Mouse (Mus musculus) neural tube, embryonic 11.5 days (tissue): ENCODE measurements around the gene Spata19. TPM values are rescaled to one million over a fixed set of nuclear protein-coding genes. Genes with fewer than 3 reads are reported as not detected.

Source experiments
- polyA plus RNA-seq: library from polyadenylated mRNA; unstranded; fragments of >200 nt; fragmentation: Nextera tagmentation; extraction: Ambion mirVana; gene quantifications from 2 replicates; pipeline ENCODE4 v1.2.1, GENCODE M21; 2014

The Spata19 gene
- polyA plus RNA-seq, 1 experiment from 2014 or later: not detected

Other genes starting within 250 kb of the Spata19 start
- gene Jam3, start 241.4 kb upstream of the Spata19 start, polyA plus RNA-seq: 137 and 138 TPM in 2 replicates
- gene Igsf9b, start 97.6 kb upstream of the Spata19 start, polyA plus RNA-seq: 6.1 and 7.4 TPM in 2 replicates